Mouse (Mus musculus): Measurements from ENCODE around the gene Babam1.

Babam1 gene

DNA sequence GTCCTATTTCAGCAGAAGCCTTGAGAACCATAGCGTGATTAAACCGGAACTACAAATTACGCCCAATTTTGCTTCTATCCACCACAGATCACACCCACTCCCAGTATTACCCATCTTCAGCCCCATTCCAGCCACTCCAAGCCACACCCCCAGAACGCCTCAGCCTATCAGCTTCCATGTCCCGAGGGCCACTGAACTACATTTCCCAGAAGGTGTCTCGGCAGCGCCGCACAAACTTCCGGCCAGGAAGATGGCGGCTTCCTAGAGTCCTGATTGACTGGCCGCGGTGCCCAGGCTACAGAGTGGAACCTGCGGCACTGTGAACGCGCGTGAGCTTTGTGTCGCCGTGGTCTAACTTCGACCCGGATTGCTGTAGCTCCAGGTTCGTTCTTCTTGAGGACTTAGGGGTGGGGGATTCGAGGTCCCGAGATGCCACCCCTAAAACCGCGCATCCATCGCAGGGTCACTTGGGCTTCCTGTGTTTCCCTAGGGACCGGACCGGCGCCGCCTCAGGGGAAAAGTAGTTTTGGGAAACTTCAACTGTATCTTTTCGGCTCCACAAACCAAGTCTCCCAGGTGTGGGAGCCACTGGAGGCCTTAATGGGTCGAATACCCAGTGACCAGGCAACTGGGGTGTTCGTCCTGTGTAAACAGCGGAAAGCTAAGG, at the start of gene Babam1:
Gene Babam1, plus strand, starts transcription at position 223 of the 667 bp plus-strand sequence.
- ATAC-seq (ENCODE audit: insufficient number of reproducible peaks, low FRiP score, low TSS enrichment): peak; percentile 96

DNA sequence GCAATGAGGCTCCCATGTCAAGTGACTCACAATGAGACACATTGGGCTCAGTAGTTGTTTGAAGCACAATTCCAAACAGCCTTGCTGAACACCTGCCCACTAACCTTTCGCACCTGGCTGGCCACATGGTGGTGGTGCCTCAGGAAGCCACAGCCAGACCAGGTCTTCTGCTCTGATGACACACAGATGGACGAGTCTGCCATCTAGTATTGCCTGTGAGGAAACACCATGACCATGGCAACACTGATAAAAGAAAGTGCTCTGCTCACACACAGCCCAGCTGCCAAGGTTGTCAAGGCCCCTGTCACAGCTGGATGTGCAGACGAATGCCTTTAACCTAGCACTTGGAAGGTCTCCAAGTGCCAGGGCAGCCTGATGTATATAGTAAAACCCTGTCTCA, 45.5 kb upstream of the Babam1 start:
- no peak for ATAC-seq (ENCODE audit: insufficient number of reproducible peaks, low FRiP score, low TSS enrichment)

DNA sequence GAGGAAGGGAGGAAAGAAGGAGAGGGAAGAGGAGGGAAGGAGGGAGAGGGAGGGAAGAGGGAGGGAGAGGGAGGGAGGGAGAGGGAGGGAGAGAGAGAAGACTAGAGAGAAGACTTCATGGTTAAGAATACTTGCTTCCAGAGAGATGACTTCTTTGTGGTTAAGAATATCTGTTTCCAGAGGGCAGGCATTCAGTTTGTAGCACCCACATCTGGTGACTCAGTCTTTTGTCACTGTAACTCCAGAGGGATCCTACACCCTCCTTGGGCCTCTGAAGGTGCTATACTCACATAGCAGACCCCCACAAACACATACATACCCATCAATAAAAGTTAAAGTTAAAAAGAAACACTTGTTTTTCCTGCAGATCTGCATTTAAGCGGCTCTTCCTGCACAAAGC, 45.1 kb upstream of the Babam1 start:
- ATAC-seq (ENCODE audit: insufficient number of reproducible peaks, low FRiP score, low TSS enrichment): no peak

DNA sequence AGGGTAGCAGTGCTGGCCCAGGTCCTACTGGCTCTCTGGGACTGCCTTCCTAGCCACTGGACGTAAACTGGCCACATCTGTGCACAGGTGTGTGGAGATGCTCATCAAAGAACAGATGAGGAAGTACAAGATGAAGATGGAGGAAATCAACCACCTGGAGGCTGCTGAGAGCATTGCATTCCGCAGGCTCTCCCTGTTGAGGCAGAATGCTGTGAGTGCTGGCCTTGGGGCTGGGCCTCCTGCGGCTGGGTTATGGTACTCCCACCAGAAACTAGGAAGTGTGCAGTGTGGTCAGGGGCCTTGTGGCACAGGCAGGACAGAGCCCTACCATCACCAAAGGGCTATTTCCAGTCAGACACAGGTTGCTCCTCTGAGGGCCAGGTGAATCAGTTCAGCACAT, 38.6 kb upstream of the Babam1 start:
- ATAC-seq (ENCODE audit: insufficient number of reproducible peaks, low FRiP score, low TSS enrichment): no peak

DNA sequence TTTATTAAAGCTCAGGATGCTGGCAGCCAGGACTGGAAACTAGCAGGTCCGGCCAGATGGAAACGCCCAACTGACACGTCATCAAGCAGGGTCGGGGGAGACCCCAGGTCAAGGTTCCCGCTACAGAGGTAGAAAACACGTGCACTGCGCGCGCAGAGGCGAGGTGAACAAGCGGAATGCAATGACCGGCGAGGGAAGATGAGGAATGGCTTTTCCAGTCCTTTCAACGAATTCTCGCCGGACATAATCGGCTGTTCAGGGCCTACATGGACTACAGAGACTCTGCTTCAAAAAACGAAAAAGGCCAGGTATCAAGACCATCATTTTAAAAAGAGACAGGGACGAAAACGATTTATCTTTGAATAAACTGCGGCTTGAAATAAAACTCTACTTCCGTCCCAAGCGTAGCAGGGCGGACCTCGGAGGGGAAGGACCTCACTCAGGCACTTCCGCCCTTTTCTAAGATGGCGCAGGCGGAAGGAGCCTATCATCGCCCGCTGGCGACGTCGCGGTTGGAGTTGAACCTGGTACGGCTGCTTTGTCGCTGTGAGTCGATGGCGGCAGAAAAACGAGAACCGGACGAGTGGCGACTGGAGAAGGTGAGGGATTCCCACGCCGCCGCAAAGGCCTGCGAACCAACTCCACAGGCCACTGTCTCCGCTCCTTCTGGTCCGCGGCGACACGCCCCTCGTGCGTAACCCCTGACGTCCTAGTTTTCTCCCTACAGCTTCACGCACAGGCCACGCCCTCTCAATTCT, 29.7 kb upstream of the Babam1 start, which contains the start of gene Use1:
Gene Use1, plus strand, starts transcription at position 78 of the 758 bp plus-strand sequence.
- ATAC-seq (ENCODE audit: insufficient number of reproducible peaks, low FRiP score, low TSS enrichment): peak; percentile 69

DNA sequence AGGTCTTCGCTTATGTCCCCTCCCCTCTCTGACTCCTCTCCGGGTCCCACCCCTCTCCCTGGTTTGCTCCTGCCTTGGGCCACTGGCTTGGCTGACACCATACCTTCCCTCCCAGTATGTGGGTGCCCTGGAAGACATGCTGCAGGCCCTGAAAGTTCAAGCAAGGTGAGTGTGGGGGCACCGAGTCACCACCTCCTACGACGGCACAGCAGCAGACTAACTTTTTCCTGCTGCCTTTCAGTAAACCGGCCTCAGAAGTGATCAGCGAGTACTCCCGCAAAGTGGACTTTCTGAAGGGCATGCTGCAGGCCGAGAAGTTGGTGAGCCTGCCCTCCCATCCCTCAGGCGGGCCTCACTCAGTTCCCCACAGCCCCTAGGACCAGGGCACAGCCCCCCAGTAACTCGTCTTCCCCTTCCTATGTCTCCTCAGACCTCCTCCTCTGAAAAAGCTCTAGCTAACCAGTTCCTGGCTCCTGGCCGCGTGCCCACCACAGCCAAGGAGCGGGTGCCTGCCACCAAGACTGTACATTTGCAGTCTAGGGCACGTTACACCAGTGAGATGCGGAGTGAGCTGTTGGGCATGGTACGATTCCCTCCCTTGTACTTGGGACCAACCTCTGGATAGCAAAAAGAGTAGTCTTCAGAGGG, 29.0 kb upstream of the Babam1 start:
- no peak for ATAC-seq (ENCODE audit: insufficient number of reproducible peaks, low FRiP score, low TSS enrichment)

DNA sequence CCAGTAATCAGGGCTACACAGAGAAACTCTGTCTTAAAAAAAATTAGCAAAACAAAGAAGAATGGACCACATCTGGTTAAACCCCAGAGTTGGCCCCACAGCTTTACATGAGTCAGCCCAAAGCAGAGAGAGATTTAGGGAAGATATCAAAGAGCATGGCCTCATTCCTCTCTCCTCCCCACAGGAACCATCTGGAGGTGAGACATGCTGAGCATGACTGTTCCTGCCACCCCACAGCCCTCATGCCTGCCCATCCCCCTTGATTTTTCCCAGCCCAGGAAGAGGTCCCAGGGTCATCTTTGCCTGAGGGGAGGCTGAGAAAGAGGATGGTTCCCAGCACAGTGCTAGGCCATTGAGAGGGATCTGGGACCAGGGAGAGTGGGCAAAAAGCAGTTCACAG, 28.3 kb upstream of the Babam1 start:
- ATAC-seq (ENCODE audit: insufficient number of reproducible peaks, low FRiP score, low TSS enrichment): no peak

DNA sequence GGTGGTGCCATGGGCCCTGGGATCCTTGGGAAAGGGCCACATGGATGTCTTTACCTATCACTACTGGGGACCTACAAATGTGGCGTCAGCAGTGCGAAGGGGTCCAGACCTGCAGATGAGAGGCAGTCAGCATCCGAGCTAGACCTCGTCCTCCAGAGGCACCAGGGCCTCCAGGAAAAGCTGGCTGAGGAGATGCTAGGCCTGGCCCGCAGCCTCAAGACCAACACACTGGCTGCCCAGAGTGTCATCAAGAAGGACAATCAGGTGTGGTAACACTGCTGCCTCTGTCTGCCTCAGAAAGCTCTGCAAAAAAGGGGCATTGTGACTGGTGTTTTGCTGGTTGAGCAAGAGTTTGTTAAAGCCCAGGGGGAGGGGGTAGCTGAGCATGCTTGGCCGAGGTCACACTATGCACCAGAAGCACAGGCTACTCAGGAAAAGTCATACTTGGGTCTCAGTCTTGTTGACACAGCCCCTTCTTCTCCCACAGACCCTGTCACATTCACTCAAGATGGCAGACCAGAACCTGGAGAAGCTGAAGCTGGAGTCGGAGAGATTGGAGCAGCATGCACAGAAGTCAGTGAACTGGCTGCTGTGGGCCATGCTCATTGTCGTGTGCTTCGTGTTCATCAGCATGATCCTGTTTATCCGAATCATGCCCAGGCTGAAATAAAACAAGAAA, 27.5 kb upstream of the Babam1 start:
- ATAC-seq (ENCODE audit: insufficient number of reproducible peaks, low FRiP score, low TSS enrichment): no peak

DNA sequence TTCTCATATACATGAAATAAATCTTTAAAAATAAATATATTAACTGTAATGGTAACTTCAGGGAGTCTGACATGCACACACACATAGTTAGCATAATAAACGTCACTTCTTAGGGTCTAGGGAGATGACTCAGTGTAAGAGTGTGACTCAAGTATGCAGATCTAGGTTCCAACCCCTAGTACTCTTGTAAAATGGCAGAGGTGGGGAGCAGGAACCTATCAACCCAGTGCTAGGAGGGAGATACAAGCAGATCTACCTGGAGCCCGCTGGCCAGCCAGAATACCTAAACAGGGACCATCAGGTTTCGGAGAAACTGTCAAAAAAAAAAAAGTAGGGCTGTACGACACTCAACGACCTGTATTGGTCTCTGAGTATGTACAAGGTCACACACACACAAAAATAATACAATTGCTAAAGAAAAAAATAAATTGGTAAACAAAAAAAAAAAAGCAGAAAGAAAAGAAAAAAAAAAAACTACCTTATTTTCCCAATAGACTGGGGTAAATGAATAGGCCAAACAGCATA, 25.9 kb upstream of the Babam1 start:
- no peak for ATAC-seq (ENCODE audit: insufficient number of reproducible peaks, low FRiP score, low TSS enrichment)

DNA sequence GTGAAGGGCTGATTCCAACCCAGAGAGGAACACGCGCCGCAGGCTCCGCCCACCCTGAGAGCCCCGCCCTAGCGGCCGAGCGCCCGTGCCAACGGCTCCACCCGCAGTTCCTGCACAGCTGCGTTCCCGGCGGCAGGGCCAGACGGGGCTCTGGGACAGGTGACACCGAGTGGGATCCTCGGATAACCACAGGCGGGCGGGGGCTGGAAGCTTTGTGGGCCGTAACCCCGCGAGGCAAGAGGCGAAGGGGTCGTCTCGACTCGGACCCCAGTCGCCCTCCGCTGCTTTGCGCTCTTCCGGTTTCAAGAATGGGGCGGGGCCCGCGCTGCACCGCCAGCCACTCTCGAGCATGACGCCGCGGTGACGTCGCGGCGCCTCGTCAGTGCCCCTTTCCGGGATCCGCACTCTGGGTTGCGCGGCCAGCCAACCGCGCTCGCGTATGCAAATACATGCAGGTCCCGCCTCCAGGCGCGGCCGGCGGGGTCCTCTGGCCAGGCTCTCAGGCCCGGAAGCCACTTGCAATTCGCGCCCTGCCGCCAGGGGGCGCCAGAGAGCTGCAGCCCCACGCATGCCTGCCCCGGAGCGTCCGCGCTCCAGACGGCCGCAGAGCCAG, 25.3 kb upstream of the Babam1 start, which contains the start of gene Ocel1:
Gene Ocel1, plus strand, starts transcription at position 63 of the 613 bp plus-strand sequence.
- ATAC-seq (ENCODE audit: insufficient number of reproducible peaks, low FRiP score, low TSS enrichment): peak; percentile 78

DNA sequence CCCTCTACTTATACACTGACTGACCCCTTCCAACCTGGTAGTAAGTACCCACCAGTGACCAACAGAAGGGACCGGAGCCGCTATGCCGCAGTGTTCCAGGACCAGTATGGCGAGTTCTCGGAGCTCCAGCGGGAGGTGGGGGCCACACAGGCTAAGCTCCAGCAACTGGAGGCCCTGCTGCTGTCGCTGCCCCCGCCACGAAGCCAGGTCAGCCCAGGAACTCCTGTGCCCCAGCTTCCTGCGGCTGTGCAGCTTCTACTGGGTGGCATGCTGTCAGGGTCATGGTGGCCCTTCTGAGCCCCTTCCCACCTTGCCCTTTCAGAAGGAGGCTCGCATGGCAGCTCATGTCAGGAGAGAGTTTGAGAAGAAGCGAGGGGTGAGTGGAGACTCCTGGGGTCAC, 24.2 kb upstream of the Babam1 start:
- ATAC-seq (ENCODE audit: insufficient number of reproducible peaks, low FRiP score, low TSS enrichment): no peak

DNA sequence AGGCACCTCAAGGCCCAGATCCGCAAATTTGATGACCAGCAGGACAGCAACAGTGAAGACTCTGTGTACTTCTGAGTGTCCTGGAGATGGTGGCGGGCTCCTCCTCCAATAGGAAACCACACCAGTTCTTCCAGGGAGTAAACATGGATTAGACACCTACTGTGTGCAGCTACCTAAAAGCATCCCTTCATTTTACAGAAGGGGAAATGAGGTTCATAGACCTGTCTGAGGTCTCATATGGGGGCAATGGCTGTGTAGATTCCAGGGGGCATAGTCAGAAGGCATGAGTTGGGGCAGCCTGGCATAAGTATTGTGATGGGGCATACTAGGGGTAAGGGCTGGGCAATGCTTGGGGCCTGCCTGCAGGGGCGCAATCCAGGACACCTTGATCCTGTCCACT, 23.7 kb upstream of the Babam1 start:
- ATAC-seq (ENCODE audit: insufficient number of reproducible peaks, low FRiP score, low TSS enrichment): no peak

DNA sequence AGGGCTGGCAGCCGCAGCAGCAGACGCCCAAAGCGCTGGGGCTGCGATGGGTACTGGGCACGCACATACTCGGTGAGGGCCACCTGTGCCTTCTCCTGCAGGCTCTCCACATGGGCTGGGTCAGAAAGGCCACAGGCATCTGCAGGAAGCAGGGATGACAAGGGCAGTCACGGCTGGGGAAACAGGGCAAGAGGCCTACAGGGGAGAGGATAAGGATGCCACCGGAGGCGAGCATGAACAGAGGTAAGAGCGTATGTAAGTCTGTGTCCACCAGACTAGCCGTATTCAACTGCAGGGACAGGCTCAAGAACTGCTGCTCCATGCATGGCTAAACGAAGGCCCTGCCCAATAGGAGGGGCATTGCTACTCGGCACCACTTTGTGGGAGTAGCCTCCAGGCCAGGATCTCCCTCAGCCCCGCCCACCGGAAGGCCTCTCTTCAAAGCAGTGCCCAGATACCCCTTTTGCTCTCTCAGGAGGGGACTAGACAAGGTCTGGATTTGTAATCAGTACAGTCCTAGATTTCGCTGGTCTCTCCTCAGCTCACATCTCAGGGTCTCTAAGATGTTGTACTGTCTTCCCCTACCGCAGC, 21.9 kb upstream of the Babam1 start:
- no peak for ATAC-seq (ENCODE audit: insufficient number of reproducible peaks, low FRiP score, low TSS enrichment)

DNA sequence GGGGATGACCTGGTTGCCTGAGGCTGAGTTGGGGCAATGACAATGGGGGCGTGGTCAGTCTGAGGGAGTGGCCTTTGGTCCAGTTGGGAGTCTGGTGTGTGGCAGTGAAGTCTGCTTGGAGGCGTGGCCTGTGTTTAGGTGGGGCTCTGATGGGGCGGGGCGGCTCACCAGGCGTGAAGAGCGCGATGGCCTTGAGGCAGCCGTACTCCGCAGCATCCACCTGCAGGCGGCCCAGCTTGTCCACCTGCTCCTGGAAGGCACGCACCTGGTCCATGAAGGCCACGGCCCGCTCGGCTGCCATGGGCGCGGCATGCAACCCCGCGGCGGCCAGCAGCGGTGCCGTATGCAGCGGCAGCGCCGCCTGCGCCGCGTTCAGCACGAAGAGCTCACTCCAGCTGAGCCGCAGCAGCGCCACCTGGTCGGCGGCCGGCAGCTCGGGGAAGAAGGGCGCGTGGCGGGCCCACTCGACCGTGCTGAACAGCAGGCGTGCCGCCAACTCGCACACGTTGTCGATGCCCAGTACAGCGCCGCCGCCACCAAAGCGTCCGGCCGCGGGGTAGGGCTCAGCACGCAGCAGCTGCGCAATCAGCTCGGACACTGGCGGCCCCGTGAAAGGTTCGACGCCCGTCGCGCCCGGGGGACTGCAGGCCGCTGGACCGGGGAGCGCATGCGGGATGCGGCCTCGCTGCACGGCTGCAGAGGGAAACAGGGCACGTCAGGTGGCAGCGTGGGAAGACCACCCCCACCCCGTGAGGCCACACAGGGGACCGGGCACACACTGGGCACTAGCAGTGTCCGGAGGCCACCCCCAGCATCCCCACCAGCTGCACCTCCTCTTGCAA, 20.9 kb upstream of the Babam1 start:
- ATAC-seq (ENCODE audit: insufficient number of reproducible peaks, low FRiP score, low TSS enrichment): peak; percentile 3; the same call in 1 of the 2 replicates

DNA sequence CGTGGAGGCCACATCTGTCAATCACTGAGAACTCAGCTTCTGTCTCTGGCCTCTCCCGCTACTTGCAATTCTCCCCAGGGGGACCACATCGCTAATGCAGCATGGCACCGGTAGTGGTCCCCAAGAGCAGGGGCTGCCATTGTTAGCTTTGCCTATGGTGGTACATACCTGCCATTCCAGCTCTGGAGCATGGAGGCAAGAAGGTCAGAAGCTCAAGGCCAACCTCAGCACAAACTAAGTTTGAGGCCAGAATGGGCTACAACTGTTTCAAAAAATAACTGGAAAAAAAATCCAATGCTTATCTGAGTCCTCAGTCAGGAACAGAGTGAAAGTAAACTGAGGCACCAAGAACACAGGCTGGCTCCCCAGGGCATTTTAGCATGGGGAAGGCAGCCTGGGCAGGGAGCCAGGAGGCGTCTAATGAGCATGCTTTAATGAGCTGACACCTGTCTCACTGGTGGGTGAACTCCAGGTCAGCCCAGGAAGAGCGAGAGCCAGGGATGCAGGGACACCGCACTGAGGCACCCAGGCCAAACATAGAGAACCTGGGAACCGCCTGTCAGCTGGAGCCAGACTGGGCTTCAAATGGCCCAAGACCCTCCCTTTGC, 20.1 kb upstream of the Babam1 start:
- no peak for ATAC-seq (ENCODE audit: insufficient number of reproducible peaks, low FRiP score, low TSS enrichment)

DNA sequence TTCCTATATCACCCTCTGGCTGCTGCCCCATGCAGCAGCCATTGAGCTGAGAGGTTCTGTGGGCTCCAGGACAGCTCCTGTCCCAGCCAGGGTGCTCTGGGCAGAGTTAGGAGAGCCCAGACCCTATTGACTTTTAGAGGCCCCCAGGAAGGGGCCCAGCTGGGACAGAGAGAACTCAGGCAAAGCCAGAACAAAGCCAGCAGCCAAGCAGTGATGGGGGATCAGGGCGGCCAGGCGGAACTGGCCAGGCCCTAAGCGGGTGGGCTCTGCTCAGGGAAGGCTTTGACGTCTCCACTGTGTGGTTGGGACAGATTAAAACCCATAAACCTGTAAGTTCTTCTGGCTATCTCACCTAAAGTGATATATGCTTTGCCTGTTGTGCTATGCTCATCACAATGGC, 17.7 kb upstream of the Babam1 start:
- ATAC-seq (ENCODE audit: insufficient number of reproducible peaks, low FRiP score, low TSS enrichment): no peak

DNA sequence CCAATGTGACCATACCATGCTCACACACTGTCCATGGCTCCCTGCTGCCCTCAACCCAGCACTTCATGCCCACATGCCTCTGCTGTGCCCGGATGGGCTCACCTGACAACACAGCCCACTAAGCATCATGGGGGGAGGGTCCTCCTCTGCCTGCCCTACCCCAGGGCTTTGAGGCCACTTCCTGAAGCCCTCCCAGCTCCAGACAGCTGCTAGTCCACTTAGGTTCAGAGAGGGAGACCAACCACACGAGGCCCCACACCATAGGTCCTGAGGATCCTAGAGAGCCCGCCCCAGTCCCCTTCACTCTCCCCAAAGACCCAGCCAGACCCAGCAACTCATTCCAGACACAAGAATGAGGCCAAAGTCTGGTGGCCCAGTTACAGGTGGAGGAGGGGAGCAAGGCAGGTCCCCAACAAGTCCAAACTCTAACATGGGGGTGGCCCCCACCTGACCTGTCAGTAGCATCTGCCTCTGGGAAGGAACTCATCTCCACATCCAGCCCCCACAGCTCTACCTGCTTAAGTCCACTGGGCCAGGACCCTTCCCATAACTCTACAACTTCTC, 17.1 kb upstream of the Babam1 start:
- ATAC-seq (ENCODE audit: insufficient number of reproducible peaks, low FRiP score, low TSS enrichment): no peak
